Mouse (Mus musculus): Measurements from ENCODE around the gene Gins2. TPM values are rescaled to one million over a fixed set of nuclear protein-coding genes. Genes with fewer than 3 reads are reported as not detected.

Gene Gins2
- polyA plus RNA-seq, 1 experiment: 5.4 TPM

DNA sequence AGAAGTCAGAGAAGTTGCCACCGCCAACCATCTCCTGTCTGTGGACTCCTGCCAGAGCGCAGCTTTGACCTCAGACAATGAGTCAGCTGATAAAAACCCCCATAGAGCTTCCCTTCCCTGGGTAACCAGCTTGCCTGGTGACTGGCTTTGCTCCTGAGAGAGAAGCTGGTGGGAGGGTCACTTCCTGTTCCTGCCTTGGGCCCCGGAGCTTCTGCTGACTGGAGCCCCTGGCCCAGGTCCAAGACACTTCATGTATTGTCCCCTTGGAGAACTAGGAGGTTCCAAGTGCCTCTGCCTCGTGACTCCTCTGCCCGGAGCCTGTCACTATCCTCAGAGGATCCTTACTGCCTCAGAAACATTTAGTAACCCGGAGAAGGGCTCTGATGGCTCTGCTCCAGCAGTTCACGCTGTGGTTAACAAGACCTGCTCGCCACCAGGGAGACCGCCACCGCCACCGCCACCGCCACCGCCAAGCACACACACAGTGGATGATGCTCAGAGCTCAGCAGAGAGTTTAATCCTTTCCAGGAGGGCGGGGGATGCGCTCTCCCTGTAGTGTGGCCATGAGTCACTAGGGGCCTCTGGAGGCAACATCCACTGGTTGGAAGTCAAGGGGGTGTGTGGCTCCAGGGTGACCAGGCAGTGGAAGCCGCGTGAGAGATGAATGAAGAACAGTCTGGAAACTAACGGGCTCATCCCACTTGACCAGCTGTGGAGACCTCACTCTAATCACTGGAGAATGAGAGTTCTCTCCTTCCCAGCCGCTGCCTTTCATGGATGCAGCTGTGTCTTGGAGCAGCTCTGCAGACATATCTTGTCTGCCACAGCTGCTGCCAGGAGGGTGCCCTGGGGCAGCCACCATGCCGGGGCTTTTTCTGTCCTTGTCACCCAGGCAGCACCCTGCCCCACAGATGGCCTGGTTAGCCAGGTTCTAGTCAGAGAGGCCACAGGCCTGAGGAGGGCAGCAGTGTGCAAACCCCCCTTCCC is 25.0 kb downstream of the Gins2 start:
- Histone ChIP-seq H3K27ac (replicated peaks; ENCODE audit: low read depth, low read length) (peak overlapping the region; percentile 60), H3K4me3 (ENCODE audit: insufficient read depth, low read depth, low read length) (no peak overlapping the region), H3K4me1 (ENCODE audit: control insufficient read depth, insufficient read depth, insufficient read length, low read length) (peaks cover 10% of the 10 kb centered on the region)

- Histone ChIP-seq H3K4me3 (ENCODE audit: insufficient read depth, low read depth, low read length) (no peak overlapping the region), H3K4me1 (ENCODE audit: control insufficient read depth, insufficient read depth, insufficient read length, low read length) (peaks cover 10% of the 10 kb centered on the region), H3K27ac (replicated peaks; ENCODE audit: low read depth, low read length) (peak overlapping the region; percentile 60)
These were observed 25.8 kb downstream of the Gins2 start for GRCm38 (mm10) chr8:120563348-120563724.

GRCm38 (mm10) chr8:120562680-120563347 is 26.3 kb downstream of the Gins2 start:
- Histone ChIP-seq H3K27ac (replicated peaks; ENCODE audit: low read depth, low read length) (0 out of 2 replicates have a peak overlapping the region, but pooled peaks have one; percentile 60), H3K4me3 (ENCODE audit: insufficient read depth, low read depth, low read length) (no peak overlapping the region), H3K4me1 (ENCODE audit: control insufficient read depth, insufficient read depth, insufficient read length, low read length) (peaks cover 10% of the 10 kb centered on the region)

- Histone ChIP-seq H3K27ac (replicated peaks; ENCODE audit: low read depth, low read length) (no peak overlapping the region), H3K4me1 (ENCODE audit: control insufficient read depth, insufficient read depth, insufficient read length, low read length) (peaks cover 15% of the 10 kb centered on the region), H3K4me3 (ENCODE audit: insufficient read depth, low read depth, low read length) (no peak overlapping the region)
These were observed 27.3 kb downstream of the Gins2 start for GRCm38 (mm10) chr8:120561539-120562435.

DNA sequence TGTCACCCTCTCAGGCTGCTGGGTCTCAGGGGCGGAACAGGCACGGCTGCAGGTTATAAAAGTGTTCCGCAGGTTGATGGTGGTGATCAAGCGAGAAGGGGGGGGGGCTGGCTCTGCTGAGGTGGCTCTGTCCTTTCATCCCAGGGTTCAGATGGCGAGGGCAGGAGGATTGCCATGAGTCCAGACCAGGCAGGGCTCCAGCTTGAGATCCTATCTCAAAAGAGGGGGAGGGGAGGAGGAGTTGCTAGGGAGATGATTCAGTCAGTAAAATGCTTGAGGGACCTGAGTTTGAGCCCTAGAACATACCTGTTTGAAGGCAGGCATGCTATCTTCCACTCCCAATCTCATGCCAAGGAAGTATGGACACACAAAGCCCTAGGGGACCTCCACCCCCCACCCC is 28.6 kb downstream of the Gins2 start:
- Histone ChIP-seq H3K27ac (replicated peaks; ENCODE audit: low read depth, low read length) (no peak overlapping the region), H3K4me1 (ENCODE audit: control insufficient read depth, insufficient read depth, insufficient read length, low read length) (peaks cover 23% of the 10 kb centered on the region), H3K4me3 (ENCODE audit: insufficient read depth, low read depth, low read length) (no peak overlapping the region)

DNA sequence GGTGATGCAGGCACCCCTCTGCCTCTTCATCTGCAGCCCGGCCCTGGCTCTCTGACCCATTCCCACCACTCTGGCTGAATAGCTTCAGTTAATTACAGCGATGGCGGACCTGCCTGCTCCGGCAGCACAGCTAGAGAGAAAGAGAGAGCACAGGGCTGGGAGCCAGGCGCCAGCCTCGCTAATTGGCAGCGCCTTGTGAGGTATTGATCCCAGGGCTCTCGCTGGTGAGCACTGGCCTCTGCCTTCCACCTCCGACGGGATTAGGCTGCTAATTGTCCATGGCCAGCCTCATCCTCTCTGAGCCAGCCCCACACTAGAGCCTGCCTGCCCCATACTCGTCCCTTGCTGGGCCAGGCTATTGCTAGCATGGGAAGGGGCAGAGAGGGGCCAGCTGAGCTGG is 29.4 kb downstream of the Gins2 start:
- H3K27ac ChIP-seq (replicated peaks; ENCODE audit: low read depth, low read length): no peak overlapping the region
- no peak overlapping the region for H3K4me3 ChIP-seq (ENCODE audit: insufficient read depth, low read depth, low read length)
- peaks cover 23% of the 10 kb centered on the region for H3K4me1 ChIP-seq (ENCODE audit: control insufficient read depth, insufficient read depth, insufficient read length, low read length)

GRCm38 (mm10) chr8:120558162-120558561 is 30.9 kb downstream of the Gins2 start:
- Histone ChIP-seq H3K27ac (replicated peaks; ENCODE audit: low read depth, low read length) (no peak overlapping the region), H3K4me3 (ENCODE audit: insufficient read depth, low read depth, low read length) (no peak overlapping the region), H3K4me1 (ENCODE audit: control insufficient read depth, insufficient read depth, insufficient read length, low read length) (peaks cover 17% of the 10 kb centered on the region)

GRCm38 (mm10) chr8:120557170-120557965 is 31.7 kb downstream of the Gins2 start:
- Histone ChIP-seq H3K4me1 (ENCODE audit: control insufficient read depth, insufficient read depth, insufficient read length, low read length) (peaks cover 13% of the 10 kb centered on the region; the same call in 1 of the 2 replicates), H3K27ac (replicated peaks; ENCODE audit: low read depth, low read length) (no peak overlapping the region), H3K4me3 (ENCODE audit: insufficient read depth, low read depth, low read length) (no peak overlapping the region)

DNA sequence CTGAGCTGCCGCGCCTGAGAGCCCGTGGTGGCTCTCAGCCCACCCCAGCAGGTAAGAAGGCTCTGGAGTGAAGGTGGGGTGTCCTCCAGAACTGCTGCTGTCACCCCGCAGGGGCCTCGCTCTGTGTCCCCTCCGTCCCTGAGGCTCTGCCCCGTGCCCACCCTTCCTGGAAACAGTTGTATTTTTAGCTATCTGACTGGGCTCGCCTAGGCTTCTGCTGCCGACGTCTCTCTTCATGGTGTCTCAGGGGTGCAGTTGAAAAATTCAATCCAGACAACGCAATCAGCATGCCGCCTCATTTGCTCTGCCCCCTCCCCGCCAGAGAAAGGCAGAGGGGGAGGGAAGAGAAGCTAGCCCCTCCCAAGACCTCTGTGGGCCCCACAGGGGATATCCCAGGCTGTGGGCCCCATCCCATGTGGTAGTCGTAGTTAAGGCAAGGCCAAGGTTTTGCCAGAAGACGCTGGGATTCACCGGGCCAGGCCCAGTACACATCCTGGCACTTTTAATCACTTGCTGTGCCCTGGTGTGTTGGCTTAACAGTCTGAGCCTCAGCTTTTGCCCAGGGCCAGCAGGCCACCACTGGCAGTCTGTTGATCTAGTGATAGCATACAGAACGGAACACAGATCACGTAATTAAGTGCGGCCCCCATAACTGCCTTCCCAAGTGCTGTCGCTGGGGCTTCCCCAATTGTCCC is 32.8 kb downstream of the Gins2 start:
- Histone ChIP-seq H3K4me3 (ENCODE audit: insufficient read depth, low read depth, low read length) (no peak overlapping the region), H3K27ac (replicated peaks; ENCODE audit: low read depth, low read length) (0 out of 2 replicates have a peak overlapping the region, but pooled peaks have one; percentile 7), H3K4me1 (ENCODE audit: control insufficient read depth, insufficient read depth, insufficient read length, low read length) (peaks cover 13% of the 10 kb centered on the region; the same call in 1 of the 2 replicates)

DNA sequence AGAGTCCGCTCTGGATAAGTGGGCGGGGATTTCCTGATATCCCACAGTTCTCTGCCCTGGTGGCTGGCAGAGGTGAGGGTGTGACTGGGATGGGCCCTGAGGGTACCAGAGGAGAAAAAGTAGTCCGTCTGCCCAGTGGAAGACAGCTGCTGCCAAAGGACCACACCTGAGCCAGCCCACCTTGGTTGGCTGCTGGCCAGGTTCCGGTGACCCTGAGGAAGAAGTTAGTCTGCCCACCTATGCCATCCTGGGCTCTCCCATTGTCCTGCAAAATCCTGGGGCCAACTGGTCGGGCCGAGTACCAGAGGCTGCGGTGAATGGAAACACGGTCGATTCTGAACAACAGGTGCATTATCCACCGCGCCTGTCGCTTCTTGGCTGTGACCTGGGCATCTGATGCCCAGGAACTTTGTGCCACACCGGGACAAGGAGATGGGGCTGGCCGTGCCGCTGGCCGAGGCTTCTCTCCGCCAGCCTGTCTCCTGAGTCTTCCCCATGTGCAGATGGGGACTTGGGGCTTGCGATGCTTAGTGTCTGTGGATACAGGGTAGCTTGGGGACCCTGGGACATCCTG is 34.6 kb downstream of the Gins2 start:
- no peak overlapping the region for H3K27ac ChIP-seq (replicated peaks; ENCODE audit: low read depth, low read length)

GRCm38 (mm10) chr8:120553441-120554123 is 35.5 kb downstream of the Gins2 start:
- H3K4me1 ChIP-seq (ENCODE audit: control insufficient read depth, insufficient read depth, insufficient read length, low read length): peaks cover 13% of the 10 kb centered on the region; the same call in 1 of the 2 replicates
- H3K27ac ChIP-seq (replicated peaks; ENCODE audit: low read depth, low read length): no peak overlapping the region
- H3K4me3 ChIP-seq (ENCODE audit: insufficient read depth, low read depth, low read length): no peak overlapping the region

More for the DNA sequence above, 34.6 kb downstream of the Gins2 start:
- Histone ChIP-seq H3K4me1 (ENCODE audit: control insufficient read depth, insufficient read depth, insufficient read length, low read length) (peaks cover 13% of the 10 kb centered on the region; the same call in 1 of the 2 replicates), H3K4me3 (ENCODE audit: insufficient read depth, low read depth, low read length) (no peak overlapping the region)

DNA sequence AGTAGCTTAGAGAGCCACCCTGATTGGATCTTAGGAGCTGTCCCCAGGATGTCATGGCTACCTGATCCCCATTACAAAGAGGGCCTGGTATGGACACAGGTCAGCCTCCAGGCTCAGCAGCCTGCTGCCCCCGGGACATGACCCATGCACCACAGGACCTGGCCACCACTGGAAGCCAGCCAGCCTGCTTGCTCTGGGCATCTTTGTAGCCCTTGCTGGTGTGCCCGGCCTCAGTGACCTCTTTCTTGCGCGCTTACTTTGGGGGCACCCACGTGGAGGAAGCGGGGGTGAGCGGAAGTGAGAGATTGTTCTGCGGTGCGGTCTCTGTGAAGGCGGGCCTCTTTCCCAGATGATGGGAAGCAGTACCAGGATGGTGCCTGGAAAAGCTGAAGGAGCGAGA is 36.6 kb downstream of the Gins2 start:
- no peak overlapping the region for H3K27ac ChIP-seq (replicated peaks; ENCODE audit: low read depth, low read length)

DNA sequence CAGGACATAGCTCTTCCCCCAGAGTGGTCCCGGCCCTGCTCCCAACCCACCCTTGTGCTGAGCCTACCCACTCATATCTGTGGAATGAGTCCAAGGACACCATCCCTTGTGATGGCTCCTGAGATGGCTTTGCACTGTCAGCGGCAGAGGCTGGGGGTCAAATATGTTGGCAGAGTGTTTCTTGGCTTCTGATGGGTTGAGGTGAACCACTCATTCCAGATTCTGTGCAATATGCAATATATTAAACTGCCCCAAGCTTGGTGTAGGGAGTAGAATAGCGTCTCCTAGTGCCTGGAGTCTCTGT is 37.5 kb downstream of the Gins2 start:
- H3K4me3 ChIP-seq (ENCODE audit: insufficient read depth, low read depth, low read length): no peak overlapping the region
- peaks cover 20% of the 10 kb centered on the region for H3K4me1 ChIP-seq (ENCODE audit: control insufficient read depth, insufficient read depth, insufficient read length, low read length)
- H3K27ac ChIP-seq (replicated peaks; ENCODE audit: low read depth, low read length): no peak overlapping the region

More for the DNA sequence above, 36.6 kb downstream of the Gins2 start:
- Histone ChIP-seq H3K4me1 (ENCODE audit: control insufficient read depth, insufficient read depth, insufficient read length, low read length) (peaks cover 16% of the 10 kb centered on the region), H3K4me3 (ENCODE audit: insufficient read depth, low read depth, low read length) (no peak overlapping the region)
